Mouse (Mus musculus) hindbrain, embryonic 16.5 days (tissue): ENCODE measurements at regions not wholly inside any gene's neighbourhood (a gene's known extent, or its start where the extent isn't known, plus 50 kb on each side); places are given as distances from the start of the nearest gene placed in this dataset.

Experiments used
- ATAC-seq: fragments of 200-750 bp; cut with Nextera tagmentation; 2 replicates; pipeline ENCODE4 v1.8.0; 2017; ENCODE audit warnings: moderate TSS enrichment, moderate library complexity
- H3K27ac ChIP-seq: fragments of 300-500 bp; sonication (generic); 2 replicates; pipeline ENCODE4 v1.5.1; 2014; ENCODE audit warnings: low read depth, mild to moderate bottlenecking, control low read depth, low read length, moderate library complexity
- H3K27me3 ChIP-seq: fragments of 300-500 bp; sonication (generic); replicated peaks from 2 replicates; pipeline ENCODE4 v1.6.1; 2014; ENCODE audit warnings: low read length; ENCODE audit not compliant: control insufficient read depth, insufficient read depth
- H3K36me3 ChIP-seq: fragments of 300-500 bp; sonication (generic); 2 replicates; pipeline ENCODE4 v1.6.1; 2014; ENCODE audit warnings: mild to moderate bottlenecking, low read length, moderate library complexity, mixed read lengths; ENCODE audit not compliant: control insufficient read depth, insufficient read depth
- H3K4me1 ChIP-seq: fragments of 300-500 bp; sonication (generic); 2 replicates; pipeline ENCODE4 v1.6.1; 2014; ENCODE audit warnings: low read depth, low read length; ENCODE audit not compliant: control insufficient read depth, insufficient read depth
- H3K4me2 ChIP-seq: fragments of 300-500 bp; sonication (generic); 2 replicates; pipeline ENCODE4 v1.6.1; 2014; ENCODE audit warnings: mild to moderate bottlenecking, low read length, control low read depth, moderate library complexity
- H3K4me3 ChIP-seq: fragments of 300-500 bp; sonication (generic); 2 replicates; pipeline ENCODE4 v1.5.1; 2014; ENCODE audit warnings: mild to moderate bottlenecking, low read length, control low read depth, moderate library complexity
- H3K9ac ChIP-seq: fragments of 300-500 bp; sonication (generic); 2 replicates; pipeline ENCODE4 v1.6.1; 2014; ENCODE audit warnings: low read depth, mild to moderate bottlenecking, control low read depth, low read length, moderate library complexity
- H3K9me3 ChIP-seq: fragments of 300-500 bp; sonication (generic); 2 replicates; pipeline ENCODE4 v1.6.1; 2014; ENCODE audit warnings: mild to moderate bottlenecking, low read length, moderate library complexity; ENCODE audit not compliant: control insufficient read depth
- WGBS: fragments of 180-500 bp; shearing (Covaris S2); extraction: QIAGEN DNeasy Blood & Tissue Kit; methylation state at CpG from one replicate; pipeline ENCODE4 v1.1.7; 2014; 5-methylcytosine and 5-hydroxymethylcytosine counted together

- Histone ChIP-seq H3K27ac (no peak overlapping the region), H3K27me3 (no peaks in the 10 kb centered on the region), H3K4me3 (no peak overlapping the region), H3K4me2 (no peak overlapping the region), H3K36me3 (no peaks in the 10 kb centered on the region), H3K9me3 (no peaks in the 10 kb centered on the region), H3K4me1 (peaks cover 6% of the 10 kb centered on the region; the same call in 1 of the 2 replicates), H3K9ac (no peak overlapping the region)
- WGBS: 14% methylated on average over 3 of the region's 3 CpGs
- ATAC-seq: 0 out of 2 replicates have a peak, but pooled peaks have one; percentile 65
Observed at GRCm38 (mm10) chr7:37298888-37299287, 474.6 kb downstream of the Zfp536 start.

GRCm38 (mm10) chr7:37305463-37305862 is 468.0 kb downstream of the Zfp536 start:
- ATAC-seq: no peak
- no peaks in the 10 kb centered on the region for H3K27me3 ChIP-seq
- H3K9ac ChIP-seq: no peak overlapping the region
- H3K4me3 ChIP-seq: no peak overlapping the region
- no peaks in the 10 kb centered on the region for H3K36me3 ChIP-seq
- H3K4me1 ChIP-seq: no peaks in the 10 kb centered on the region
- no peak overlapping the region for H3K27ac ChIP-seq
- no peaks in the 10 kb centered on the region for H3K9me3 ChIP-seq
- 84% methylated on average over 9 of the region's 9 CpGs for WGBS
- no peak overlapping the region for H3K4me2 ChIP-seq

GRCm38 (mm10) chr7:37307191-37307590 is 466.2 kb downstream of the Zfp536 start:
- 78% methylated on average over 4 of the region's 4 CpGs for WGBS
- no peak overlapping the region for H3K27ac ChIP-seq
- no peak overlapping the region for H3K4me3 ChIP-seq
- H3K4me2 ChIP-seq: no peak overlapping the region
- no peaks in the 10 kb centered on the region for H3K36me3 ChIP-seq
- H3K27me3 ChIP-seq: no peaks in the 10 kb centered on the region
- H3K9me3 ChIP-seq: no peaks in the 10 kb centered on the region
- no peak overlapping the region for H3K9ac ChIP-seq
- ATAC-seq: no peak
- no peaks in the 10 kb centered on the region for H3K4me1 ChIP-seq

GRCm38 (mm10) chr7:37324653-37325052 is 448.8 kb downstream of the Zfp536 start:
- Histone ChIP-seq H3K4me3 (no peak overlapping the region), H3K27me3 (no peaks in the 10 kb centered on the region), H3K9ac (no peak overlapping the region), H3K4me2 (no peak overlapping the region), H3K27ac (no peak overlapping the region), H3K4me1 (no peaks in the 10 kb centered on the region), H3K36me3 (no peaks in the 10 kb centered on the region), H3K9me3 (no peaks in the 10 kb centered on the region)
- 92% methylated on average over 7 of the region's 7 CpGs for WGBS
- no peak for ATAC-seq

- no peak overlapping the region for H3K9ac ChIP-seq
- H3K27ac ChIP-seq: no peak overlapping the region
- H3K9me3 ChIP-seq: no peaks in the 10 kb centered on the region
- no peak for ATAC-seq
- 68% methylated on average over 16 of the region's 16 CpGs for WGBS
- no peak overlapping the region for H3K4me2 ChIP-seq
- H3K4me3 ChIP-seq: no peak overlapping the region
- no peaks in the 10 kb centered on the region for H3K36me3 ChIP-seq
- no peaks in the 10 kb centered on the region for H3K27me3 ChIP-seq
- H3K4me1 ChIP-seq: peaks cover 29% of the 10 kb centered on the region
Observed at GRCm38 (mm10) chr7:37333451-37333850, 440.0 kb downstream of the Zfp536 start.

- no peak for ATAC-seq
- H3K9ac ChIP-seq: no peak overlapping the region
- H3K9me3 ChIP-seq: no peaks in the 10 kb centered on the region
- H3K4me1 ChIP-seq: peaks cover 31% of the 10 kb centered on the region
- no peaks in the 10 kb centered on the region for H3K36me3 ChIP-seq
- 66% methylated on average over 7 of the region's 7 CpGs for WGBS
- no peak overlapping the region for H3K27ac ChIP-seq
- H3K4me2 ChIP-seq: no peak overlapping the region
- H3K4me3 ChIP-seq: no peak overlapping the region
- H3K27me3 ChIP-seq: no peaks in the 10 kb centered on the region
Observed at GRCm38 (mm10) chr7:37335212-37335611, 438.2 kb downstream of the Zfp536 start.

- 5% methylated on average over 12 of the region's 12 CpGs for WGBS
- Histone ChIP-seq H3K36me3 (no peaks in the 10 kb centered on the region), H3K9ac (peak overlapping the region; percentile 62), H3K4me3 (peak overlapping the region; percentile 45), H3K9me3 (no peaks in the 10 kb centered on the region), H3K27me3 (no peaks in the 10 kb centered on the region), H3K4me2 (peak overlapping the region; percentile 80), H3K4me1 (peaks cover 31% of the 10 kb centered on the region), H3K27ac (peak overlapping the region; percentile 79)
- no peak for ATAC-seq
Observed at GRCm38 (mm10) chr7:37336171-37336850, 437.1 kb downstream of the Zfp536 start.

- H3K9me3 ChIP-seq: no peaks in the 10 kb centered on the region
- peak overlapping the region; percentile 62 for H3K9ac ChIP-seq
- no peaks in the 10 kb centered on the region for H3K36me3 ChIP-seq
- 3% methylated on average over 28 of the region's 28 CpGs for whole genome bisulfite sequencing
- peak overlapping the region; percentile 45 for H3K4me3 ChIP-seq
- peak; percentile 79 for ATAC-seq
- H3K27me3 ChIP-seq: no peaks in the 10 kb centered on the region
- peak overlapping the region; percentile 80 for H3K4me2 ChIP-seq
- H3K27ac ChIP-seq: peak overlapping the region; percentile 79
- H3K4me1 ChIP-seq: peaks cover 31% of the 10 kb centered on the region
Observed at GRCm38 (mm10) chr7:37336851-37337531, 436.4 kb downstream of the Zfp536 start.

- H3K4me2 ChIP-seq: peak overlapping the region; percentile 80
- H3K9me3 ChIP-seq: no peaks in the 10 kb centered on the region
- WGBS: 42% methylated on average over 11 of the region's 11 CpGs
- H3K27me3 ChIP-seq: no peaks in the 10 kb centered on the region
- H3K4me1 ChIP-seq: peaks cover 35% of the 10 kb centered on the region
- H3K36me3 ChIP-seq: no peaks in the 10 kb centered on the region
- ATAC-seq: peak; percentile 57
- peak overlapping the region; percentile 11 for H3K9ac ChIP-seq
- H3K27ac ChIP-seq: peak overlapping the region; percentile 79
- no peak overlapping the region for H3K4me3 ChIP-seq
Observed at GRCm38 (mm10) chr7:37337616-37338015, 435.8 kb downstream of the Zfp536 start.
